Mouse (Mus musculus) kidney, postnatal 0 days (tissue): ENCODE data around the gene Mettl21e. TPM values are rescaled to one million over a fixed set of nuclear protein-coding genes. Genes with fewer than 3 reads are reported as not detected.
A peak's percentile ranks its signal among the peaks of the same experiment; 100 is the strongest.

Experiments used
- ATAC-seq: fragments of 200-750 bp; cut with Nextera tagmentation; replicated peaks from 2 replicates; pipeline ENCODE4 v1.8.0; 2017; ENCODE audit warnings: low read depth, moderate number of reproducible peaks, moderate TSS enrichment, moderate library complexity; ENCODE audit not compliant: low FRiP score
- DNase-seq: peaks from one replicate; pipeline ENCODE4 v3.0.0-alpha.2; 2016; ENCODE audit warnings: low spot score
- H3K27ac ChIP-seq: fragments of 300-500 bp; sonication (generic); 2 replicates; pipeline ENCODE4 v1.5.1; 2014; ENCODE audit warnings: mild to moderate bottlenecking
- H3K27me3 ChIP-seq: fragments of 300-500 bp; sonication (generic); 2 replicates; pipeline ENCODE4 v1.6.1; 2014; ENCODE audit warnings: low read length, mixed read lengths; ENCODE audit not compliant: insufficient read depth
- H3K36me3 ChIP-seq: fragments of 300-500 bp; sonication (generic); 2 replicates; pipeline ENCODE4 v1.6.1; 2014; ENCODE audit warnings: low read length, mixed read lengths; ENCODE audit not compliant: insufficient read depth
- H3K4me1 ChIP-seq: fragments of 300-500 bp; sonication (generic); replicated peaks from 2 replicates; pipeline ENCODE4 v1.6.1; 2014; ENCODE audit warnings: antibody characterized with exemption, low read length, mixed read lengths; ENCODE audit not compliant: insufficient read depth
- H3K4me2 ChIP-seq: fragments of 300-500 bp; sonication (generic); 2 replicates; pipeline ENCODE4 v1.6.1; 2014; ENCODE audit warnings: mild to moderate bottlenecking, low read length, moderate library complexity, mixed read lengths
- H3K4me3 ChIP-seq: fragments of 300-500 bp; sonication (generic); replicated peaks from 2 replicates; pipeline ENCODE4 v1.5.1; 2014; ENCODE audit warnings: low read depth, low read length
- H3K9ac ChIP-seq: fragments of 300-500 bp; sonication (generic); 2 replicates; pipeline ENCODE4 v1.6.1; 2014; ENCODE audit warnings: low read depth, low read length
- H3K9me3 ChIP-seq: fragments of 300-500 bp; sonication (generic); replicated peaks from 2 replicates; pipeline ENCODE4 v1.6.1; 2016; ENCODE audit warnings: low read length, inconsistent platforms, mixed read lengths
- CTCF ChIP-seq: IDR thresholded peaks from 2 replicates; pipeline ENCODE4 v1.5.1; 2016; ENCODE audit warnings: antibody characterized with exemption, low read depth, mild to moderate bottlenecking, moderate library complexity
- WGBS: fragments of 180-500 bp; shearing (Covaris S2); extraction: QIAGEN DNeasy Blood & Tissue Kit; methylation state at CpG from one replicate; pipeline ENCODE4 v1.1.7; 2014; 5-methylcytosine and 5-hydroxymethylcytosine counted together
- polyA plus RNA-seq: library from polyadenylated mRNA; unstranded; fragments of >200 nt; fragmentation: Nextera tagmentation; extraction: Ambion mirVana; gene quantifications from 2 replicates; pipeline ENCODE4 v1.2.1, GENCODE M21; 2015

Gene Mettl21e
- polyA plus RNA-seq, 1 experiment from 2014 or later = not detected

GRCm38 (mm10) chr1:44178086-44178485 lies 40.7 kb downstream of the Mettl21e start:
- 94% methylated on average over 5 of the region's 5 CpGs for WGBS
- Histone ChIP-seq H3K9ac (no peak overlapping the region), H3K9me3 (no peaks in the 10 kb centered on the region), H3K4me3 (no peak overlapping the region), H3K4me2 (no peak overlapping the region), H3K4me1 (no peaks in the 10 kb centered on the region), H3K27me3 (no peaks in the 10 kb centered on the region), H3K36me3 (peaks cover 40% of the 10 kb centered on the region), H3K27ac (no peak overlapping the region)
- DNase-seq (no peak), ATAC-seq (no peak)
- no peak for TF ChIP-seq CTCF

GRCm38 (mm10) chr1:44173903-44174302 lies 44.9 kb downstream of the Mettl21e start:
- WGBS = 89% methylated on average over 8 of the region's 8 CpGs
- peak; percentile 42; the same call in 1 of the 2 replicates for TF ChIP-seq CTCF
- Histone ChIP-seq H3K4me1 (no peaks in the 10 kb centered on the region), H3K27me3 (no peaks in the 10 kb centered on the region), H3K4me3 (no peak overlapping the region), H3K9ac (no peak overlapping the region), H3K4me2 (no peak overlapping the region), H3K9me3 (no peaks in the 10 kb centered on the region), H3K27ac (no peak overlapping the region), H3K36me3 (peaks cover 43% of the 10 kb centered on the region)
- ATAC-seq = no peak
- DNase-seq = no peak

GRCm38 (mm10) chr1:44172656-44173055 lies 46.1 kb downstream of the Mettl21e start:
- peaks cover 54% of the 10 kb centered on the region for H3K36me3 ChIP-seq
- H3K27me3 ChIP-seq = no peaks in the 10 kb centered on the region
- WGBS = 99% methylated on average over 4 of the region's 4 CpGs
- H3K4me2 ChIP-seq = no peak overlapping the region
- H3K4me1 ChIP-seq = no peaks in the 10 kb centered on the region
- no peak overlapping the region for H3K27ac ChIP-seq
- no peaks in the 10 kb centered on the region for H3K9me3 ChIP-seq
- ATAC-seq (no peak), DNase-seq (no peak)
- no peak overlapping the region for H3K4me3 ChIP-seq
- TF ChIP-seq CTCF = no peak
- H3K9ac ChIP-seq = no peak overlapping the region

GRCm38 (mm10) chr1:44167859-44168383 lies 50.8 kb downstream of the Mettl21e start:
- H3K4me2 ChIP-seq = no peak overlapping the region
- no peak overlapping the region for H3K27ac ChIP-seq
- no peak for DNase-seq
- 98% methylated on average over 3 of the region's 3 CpGs for WGBS
- H3K27me3 ChIP-seq = no peaks in the 10 kb centered on the region
- no peak overlapping the region for H3K4me3 ChIP-seq
- no peaks in the 10 kb centered on the region for H3K9me3 ChIP-seq
- H3K4me1 ChIP-seq = no peaks in the 10 kb centered on the region
- no peak overlapping the region for H3K9ac ChIP-seq
- H3K36me3 ChIP-seq = peaks cover 40% of the 10 kb centered on the region
- ATAC-seq = no peak
- TF ChIP-seq CTCF = 0 out of 2 replicates have a peak, but pooled peaks have one; percentile 12

GRCm38 (mm10) chr1:44162389-44162788 lies 56.4 kb downstream of the Mettl21e start:
- WGBS = 92% methylated on average over 5 of the region's 5 CpGs
- Histone ChIP-seq H3K36me3 (peaks cover 28% of the 10 kb centered on the region), H3K27ac (no peak overlapping the region), H3K27me3 (no peaks in the 10 kb centered on the region), H3K9ac (no peak overlapping the region), H3K4me2 (no peak overlapping the region), H3K9me3 (no peaks in the 10 kb centered on the region), H3K4me1 (no peaks in the 10 kb centered on the region), H3K4me3 (no peak overlapping the region)
- no peak for ATAC-seq
- no peak for DNase-seq
- TF ChIP-seq CTCF = no peak

GRCm38 (mm10) chr1:44161818-44162217 lies 56.9 kb downstream of the Mettl21e start:
- Histone ChIP-seq H3K4me3 (no peak overlapping the region), H3K27me3 (no peaks in the 10 kb centered on the region), H3K36me3 (peaks cover 23% of the 10 kb centered on the region), H3K4me2 (no peak overlapping the region), H3K9me3 (no peaks in the 10 kb centered on the region), H3K27ac (no peak overlapping the region), H3K9ac (no peak overlapping the region), H3K4me1 (no peaks in the 10 kb centered on the region)
- 96% methylated on average over 6 of the region's 6 CpGs for WGBS
- no peak for DNase-seq
- no peak for ATAC-seq
- TF ChIP-seq CTCF = no peak

- H3K4me1 ChIP-seq = no peaks in the 10 kb centered on the region
- H3K9me3 ChIP-seq = no peaks in the 10 kb centered on the region
- peaks cover 19% of the 10 kb centered on the region for H3K36me3 ChIP-seq
- ATAC-seq (no peak), DNase-seq (no peak)
- no peak overlapping the region for H3K4me2 ChIP-seq
- 81% methylated on average over 6 of the region's 6 CpGs for WGBS
- no peaks in the 10 kb centered on the region for H3K27me3 ChIP-seq
- no peak overlapping the region for H3K4me3 ChIP-seq
- H3K27ac ChIP-seq = no peak overlapping the region
- H3K9ac ChIP-seq = no peak overlapping the region
- TF ChIP-seq CTCF = no peak
These were observed 60.4 kb downstream of the Mettl21e start for GRCm38 (mm10) chr1:44158317-44158716.
